Mouse (Mus musculus) heart, postnatal 36 days (tissue): ENCODE measurements at regions not wholly inside any gene's neighbourhood (a gene's known extent, or its start where the extent isn't known, plus 50 kb on each side); places are given as distances from the start of the nearest gene placed in this dataset.

ENCODE experiments used
- DNase-seq, 2 experiments: peaks; one replicate each; pipeline ENCODE4 v3.0.0; 2021 to 2022
- intact Hi-C: fragments of 180-260 bp; cut with DNase I; formaldehyde crosslinking; loops from one replicate; pipeline ENCODE4 v1.15.1; 2025

DNA sequence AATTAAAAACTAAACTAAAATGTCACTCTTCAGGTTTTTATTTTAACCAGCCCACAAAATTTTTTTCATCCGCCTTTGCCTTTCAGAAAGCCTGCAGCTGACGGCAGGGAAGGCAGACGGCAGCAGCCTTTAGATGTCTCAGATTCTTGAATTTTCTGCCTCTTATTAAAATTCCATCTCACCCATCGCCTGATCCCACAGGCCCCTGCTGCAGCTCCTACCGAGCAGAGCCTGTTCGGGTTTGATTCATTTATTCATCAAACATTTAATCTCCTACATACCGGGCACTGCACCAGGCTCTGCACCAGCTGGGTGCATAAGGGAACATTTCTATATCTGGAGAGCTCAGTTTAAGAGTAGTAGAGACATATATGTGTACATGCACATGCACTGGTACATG is 72.8 kb upstream of the Ldb2 start:
- no peak for DNase-seq
- intact Hi-C loops = no loop called here

DNA sequence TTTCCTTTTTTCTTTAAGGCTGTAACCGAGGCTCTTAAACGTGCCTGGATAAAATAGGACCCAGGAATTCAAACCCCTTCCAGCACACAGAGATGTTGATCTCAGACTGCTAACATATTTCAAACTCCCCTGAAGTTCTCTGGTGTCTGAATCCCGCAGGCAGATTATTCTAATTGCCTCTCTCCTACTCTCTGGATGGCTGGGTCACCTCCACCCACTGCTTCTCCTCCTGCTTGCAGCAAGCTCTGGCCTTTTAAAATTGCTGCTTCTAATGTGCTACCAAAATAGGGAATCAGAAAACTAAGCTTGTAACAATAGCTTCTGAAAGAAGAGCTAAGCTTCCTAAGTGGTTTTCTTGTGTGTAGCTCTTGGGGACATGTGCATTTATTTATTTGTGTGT is 64.4 kb upstream of the Ldb2 start:
- no peak for DNase-seq
- intact Hi-C loops = no loop called here

DNA sequence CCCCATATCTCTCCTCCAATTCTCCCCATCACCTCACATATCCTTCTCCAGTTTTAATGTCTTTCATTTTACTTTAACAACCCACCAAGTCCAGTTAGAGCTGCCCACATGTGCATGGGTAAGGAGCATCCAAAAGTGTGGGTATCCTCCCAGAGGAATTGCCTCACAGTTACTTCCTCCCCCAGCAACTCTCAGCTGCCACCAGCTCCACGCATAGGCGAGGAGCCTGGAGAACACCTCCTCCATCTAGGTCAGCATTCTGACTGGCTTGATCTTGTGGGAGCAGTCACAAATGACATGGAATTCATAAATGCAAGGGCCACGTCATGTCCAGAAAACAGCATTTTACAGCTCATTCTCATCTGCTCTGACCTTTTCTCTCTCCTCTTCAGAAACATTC is 63.9 kb upstream of the Ldb2 start:
- intact Hi-C loops = no loop called here
- no peak for DNase-seq

DNA sequence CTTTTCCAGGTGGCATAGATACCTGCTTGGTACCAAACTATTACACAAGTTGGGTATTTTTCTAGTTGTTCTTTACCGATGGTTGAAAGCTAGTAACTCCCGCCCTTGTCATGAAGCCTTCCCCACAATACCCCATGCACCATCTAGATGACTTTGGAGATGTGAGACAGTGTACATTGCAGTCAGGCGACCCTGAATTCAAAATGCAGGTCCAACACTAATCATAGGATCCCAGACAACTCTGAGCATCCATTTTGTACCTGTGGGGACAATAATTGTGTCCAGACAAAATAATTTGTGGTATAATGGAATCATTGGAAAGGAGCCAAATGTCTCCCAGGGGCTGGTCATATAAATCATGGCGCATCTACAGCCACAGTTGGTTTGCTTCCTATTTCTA is 54.7 kb upstream of the Ldb2 start:
- intact Hi-C loops = no loop called here

More for the DNA sequence above, 54.7 kb upstream of the Ldb2 start:
- DNase-seq = no peak
